Mouse (Mus musculus): Measurements from ENCODE around the gene Kifc1. TPM values are rescaled to one million over a fixed set of nuclear protein-coding genes. Genes with fewer than 3 reads are reported as not detected.
A peak's percentile ranks its signal among the peaks of the same experiment; 100 is the strongest.

The Kifc1 gene
- total RNA-seq (2021): 1 to 10 TPM in 1 of 2 experiments, under 1 TPM in 1; 0.86 to 1.8 TPM
- long read RNA-seq, experiment 1, partial matches to known transcripts: 0 of 2 reads
- long read RNA-seq, experiment 1, other reads (novel, unspliced or antisense): 1 of 2 reads
- long read RNA-seq, experiment 2, partial matches to known transcripts: 1 of 3 reads
- long read RNA-seq, experiment 2, other reads (novel, unspliced or antisense): 0 of 3 reads

GRCm38 (mm10) chr17:33890533-33891059, at the start of gene Kifc1:
Gene Kifc1, minus strand, starts transcription at chr17:33890661.
- DNase-seq (ENCODE audit: low spot score in 2 of 2): peak; percentile 98

- no peak for DNase-seq (ENCODE audit: low spot score in 2 of 2)
Measured at GRCm38 (mm10) chr17:33938783-33939182, 48.3 kb upstream of the Kifc1 start.

GRCm38 (mm10) chr17:33936993-33937392, 46.5 kb upstream of the Kifc1 start:
- no peak for DNase-seq (ENCODE audit: low spot score in 2 of 2)

GRCm38 (mm10) chr17:33935422-33936055, 45.1 kb upstream of the Kifc1 start:
- peak in 1 of 2 experiments; percentile 21 for DNase-seq (ENCODE audit: low spot score in 2 of 2)

- peak in 1 of 2 experiments; percentile 20 for DNase-seq (ENCODE audit: low spot score in 2 of 2)
Measured at GRCm38 (mm10) chr17:33932970-33933369, 42.5 kb upstream of the Kifc1 start.

GRCm38 (mm10) chr17:33932448-33932847, 42.0 kb upstream of the Kifc1 start:
- no peak for DNase-seq (ENCODE audit: low spot score in 2 of 2)

- DNase-seq (ENCODE audit: low spot score in 2 of 2): peak in 1 of 2 experiments; percentile 24
Measured at GRCm38 (mm10) chr17:33931947-33932346, 41.5 kb upstream of the Kifc1 start.

GRCm38 (mm10) chr17:33931159-33931866, 40.9 kb upstream of the Kifc1 start:
- DNase-seq (ENCODE audit: low spot score in 2 of 2): peak in 1 of 2 experiments; percentile 27

GRCm38 (mm10) chr17:33930280-33931158, 40.1 kb upstream of the Kifc1 start:
- DNase-seq (ENCODE audit: low spot score in 2 of 2): peak; percentile 44 to 53

GRCm38 (mm10) chr17:33929371-33930279, 39.2 kb upstream of the Kifc1 start, which contains the start of gene Rgl2:
Gene Rgl2, plus strand, starts transcription at chr17:33929543.
- DNase-seq (ENCODE audit: low spot score in 2 of 2): peak; percentile 95

- DNase-seq (ENCODE audit: low spot score in 2 of 2): no peak
Measured at GRCm38 (mm10) chr17:33928251-33928947, 37.9 kb upstream of the Kifc1 start.

- no peak for DNase-seq (ENCODE audit: low spot score in 2 of 2)
Measured at GRCm38 (mm10) chr17:33926207-33926932, 35.9 kb upstream of the Kifc1 start.

GRCm38 (mm10) chr17:33925406-33926116, 35.1 kb upstream of the Kifc1 start:
- DNase-seq (ENCODE audit: low spot score in 2 of 2): no peak

GRCm38 (mm10) chr17:33924577-33925283, 34.3 kb upstream of the Kifc1 start:
- DNase-seq (ENCODE audit: low spot score in 2 of 2): no peak

GRCm38 (mm10) chr17:33921361-33921760, 30.9 kb upstream of the Kifc1 start:
- no peak for DNase-seq (ENCODE audit: low spot score in 2 of 2)

- DNase-seq (ENCODE audit: low spot score in 2 of 2): peak; percentile 81 to 83
Measured at GRCm38 (mm10) chr17:33920282-33921097, 30.0 kb upstream of the Kifc1 start.

Data from adrenal gland, adult 18-20 months (tissue).